Mouse (Mus musculus) lung, embryonic 14.5 days (tissue): Measurements from ENCODE around the gene Asb16. TPM values are rescaled to one million over a fixed set of nuclear protein-coding genes. Genes with fewer than 3 reads are reported as not detected.

Experiments used
- ATAC-seq: fragments of 200-750 bp; cut with Nextera tagmentation; 2 replicates; pipeline ENCODE4 v1.8.0; 2017; ENCODE audit warnings: mild to moderate bottlenecking, moderate TSS enrichment, moderate library complexity; ENCODE audit not compliant: insufficient read depth
- DNase-seq: peaks from one replicate; pipeline ENCODE4 v3.0.0-alpha.2; 2015
- H3K27ac ChIP-seq: fragments of 300-500 bp; sonication (generic); 2 replicates; pipeline ENCODE4 v1.5.1; 2014; ENCODE audit warnings: low read depth, mild to moderate bottlenecking, moderate library complexity
- H3K27me3 ChIP-seq: fragments of 300-500 bp; sonication (generic); 2 replicates; pipeline ENCODE4 v1.6.1; 2014; ENCODE audit warnings: low read length, control low read depth; ENCODE audit not compliant: insufficient read depth
- H3K36me3 ChIP-seq: fragments of 300-500 bp; sonication (generic); 2 replicates; pipeline ENCODE4 v1.6.1; 2014; ENCODE audit warnings: control low read depth; ENCODE audit not compliant: insufficient read depth
- H3K4me1 ChIP-seq: fragments of 300-500 bp; sonication (generic); 2 replicates; pipeline ENCODE4 v1.6.1; 2014; ENCODE audit warnings: antibody characterized with exemption, control low read depth; ENCODE audit not compliant: insufficient read depth
- H3K4me2 ChIP-seq: fragments of 300-500 bp; sonication (generic); 2 replicates; pipeline ENCODE4 v1.6.1; 2014; ENCODE audit warnings: mild to moderate bottlenecking
- H3K4me3 ChIP-seq: fragments of 300-500 bp; sonication (generic); 2 replicates; pipeline ENCODE4 v1.5.1; 2014; ENCODE audit warnings: low read depth, low read length
- H3K9ac ChIP-seq: fragments of 300-500 bp; sonication (generic); 2 replicates; pipeline ENCODE4 v1.6.1; 2014
- H3K9me3 ChIP-seq: fragments of 300-500 bp; sonication (generic); 2 replicates; pipeline ENCODE4 v1.6.1; 2016; ENCODE audit warnings: low read depth, low read length, control low read depth
- CTCF ChIP-seq: IDR thresholded peaks from 2 replicates; pipeline ENCODE4 v1.5.1; 2016; ENCODE audit warnings: antibody characterized with exemption, low read depth
- WGBS: fragments of 180-500 bp; shearing (Covaris S2); extraction: QIAGEN DNeasy Blood & Tissue Kit; methylation state at CpG from one replicate; pipeline ENCODE4 v1.1.7; 2014; 5-methylcytosine and 5-hydroxymethylcytosine counted together
- polyA plus RNA-seq: library from polyadenylated mRNA; unstranded; fragments of >200 nt; fragmentation: Nextera tagmentation; extraction: Ambion mirVana; gene quantifications from 2 replicates; pipeline ENCODE4 v1.2.1, GENCODE M21; 2014

The Asb16 gene
- polyA plus RNA-seq, 1 experiment from 2014 or later: 0.08 TPM

DNA sequence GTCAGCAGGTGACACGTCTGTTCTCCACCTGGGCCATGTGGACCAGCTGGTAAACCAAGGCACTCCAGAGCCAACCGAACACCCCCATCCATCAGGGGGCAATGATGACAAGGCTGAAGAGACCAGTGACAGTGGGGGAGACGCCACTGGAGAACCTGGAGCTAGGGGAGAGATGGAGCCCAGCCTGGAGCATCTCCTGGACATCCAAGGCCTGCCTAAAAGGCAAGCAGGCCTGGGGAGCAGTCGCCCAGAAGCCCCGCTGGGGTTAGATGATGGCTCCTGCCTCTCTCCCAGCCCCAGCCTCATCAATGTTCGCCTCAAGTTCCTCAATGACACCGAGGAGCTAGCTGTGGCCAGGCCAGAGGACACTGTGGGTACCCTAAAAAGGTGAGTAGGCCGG is 18.9 kb downstream of the Asb16 start:
- Histone ChIP-seq H3K4me3 (no peak overlapping the region), H3K27ac (no peak overlapping the region), H3K4me2 (no peak overlapping the region), H3K9ac (no peak overlapping the region), H3K4me1 (no peaks in the 10 kb centered on the region), H3K27me3 (no peaks in the 10 kb centered on the region), H3K36me3 (peaks cover 55% of the 10 kb centered on the region), H3K9me3 (no peaks in the 10 kb centered on the region)
- DNase-seq (no peak), ATAC-seq (no peak)
- no peak for TF ChIP-seq CTCF
- 84% methylated on average over 8 of the region's 8 CpGs for WGBS

DNA sequence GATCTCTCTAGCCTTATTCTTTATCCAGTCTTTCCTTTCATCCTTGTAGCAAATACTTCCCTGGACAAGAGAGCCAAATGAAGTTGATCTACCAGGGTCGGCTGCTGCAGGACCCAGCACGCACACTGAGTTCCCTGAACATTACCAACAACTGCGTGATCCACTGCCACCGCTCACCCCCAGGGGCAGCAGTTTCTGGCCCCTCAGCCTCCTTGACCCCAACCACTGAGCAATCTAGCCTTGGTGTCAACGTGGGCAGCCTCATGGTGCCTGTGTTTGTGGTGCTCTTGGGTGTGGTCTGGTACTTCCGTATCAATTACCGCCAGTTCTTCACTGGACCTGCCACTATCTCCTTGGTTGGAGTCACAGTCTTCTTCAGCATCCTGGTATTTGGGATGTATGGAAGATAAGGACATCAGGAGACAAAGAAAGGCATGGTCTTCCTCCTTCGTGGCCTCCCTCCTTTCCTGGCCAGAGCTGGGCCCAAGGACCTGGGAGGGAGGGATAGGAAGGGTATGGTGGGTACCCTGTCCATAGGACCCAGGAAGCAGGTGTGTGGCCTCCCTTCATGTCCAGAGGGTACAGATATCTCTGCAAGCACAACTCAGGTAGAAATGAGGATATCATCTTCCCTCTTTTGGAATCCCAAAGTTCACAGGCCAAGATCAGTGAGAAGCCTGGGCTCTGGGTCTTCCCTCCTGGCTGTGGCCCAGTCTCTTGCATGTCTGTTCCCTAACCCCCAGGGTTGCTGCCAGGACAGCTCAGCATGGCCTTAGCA is 19.7 kb downstream of the Asb16 start:
- H3K9ac ChIP-seq: no peak overlapping the region
- H3K27ac ChIP-seq: no peak overlapping the region
- DNase-seq (no peak), ATAC-seq (no peak)
- no peak overlapping the region for H3K4me3 ChIP-seq
- H3K4me2 ChIP-seq: no peak overlapping the region
- no peaks in the 10 kb centered on the region for H3K27me3 ChIP-seq
- 77% methylated on average over 8 of the region's 8 CpGs for WGBS
- H3K36me3 ChIP-seq: peaks cover 62% of the 10 kb centered on the region
- H3K9me3 ChIP-seq: no peaks in the 10 kb centered on the region
- no peaks in the 10 kb centered on the region for H3K4me1 ChIP-seq
- peak; percentile 19; the same call in 1 of the 2 replicates for TF ChIP-seq CTCF

DNA sequence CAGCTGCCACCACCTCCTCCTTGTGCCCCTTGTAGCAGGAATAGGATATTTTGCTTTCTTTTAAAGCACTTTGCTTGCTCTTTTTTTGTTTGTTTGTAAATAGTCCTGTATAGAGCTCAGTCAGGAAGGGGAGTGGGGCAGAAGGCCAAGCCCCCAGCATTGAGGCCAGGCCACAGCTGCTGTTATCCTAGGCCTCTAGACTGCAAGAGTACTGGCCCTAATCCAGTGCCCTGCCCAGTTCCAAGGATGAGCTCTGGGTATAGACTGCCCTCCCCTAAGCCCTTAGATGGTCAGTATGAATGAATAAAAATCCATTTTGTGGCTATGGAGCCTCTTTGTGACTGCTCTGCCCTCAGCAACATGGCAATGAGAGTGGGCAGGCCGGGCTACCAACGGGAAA is 20.4 kb downstream of the Asb16 start:
- H3K27me3 ChIP-seq: no peaks in the 10 kb centered on the region
- peaks cover 69% of the 10 kb centered on the region for H3K36me3 ChIP-seq
- no peak overlapping the region for H3K4me3 ChIP-seq
- no peak overlapping the region for H3K4me2 ChIP-seq
- no peak for TF ChIP-seq CTCF
- DNase-seq (no peak), ATAC-seq (no peak)
- H3K9ac ChIP-seq: no peak overlapping the region
- no peaks in the 10 kb centered on the region for H3K9me3 ChIP-seq
- H3K4me1 ChIP-seq: no peaks in the 10 kb centered on the region
- 0 out of 2 replicates have a peak overlapping the region, but pooled peaks have one; percentile 24 for H3K27ac ChIP-seq
- 65% methylated on average over 2 of the region's 2 CpGs for WGBS

DNA sequence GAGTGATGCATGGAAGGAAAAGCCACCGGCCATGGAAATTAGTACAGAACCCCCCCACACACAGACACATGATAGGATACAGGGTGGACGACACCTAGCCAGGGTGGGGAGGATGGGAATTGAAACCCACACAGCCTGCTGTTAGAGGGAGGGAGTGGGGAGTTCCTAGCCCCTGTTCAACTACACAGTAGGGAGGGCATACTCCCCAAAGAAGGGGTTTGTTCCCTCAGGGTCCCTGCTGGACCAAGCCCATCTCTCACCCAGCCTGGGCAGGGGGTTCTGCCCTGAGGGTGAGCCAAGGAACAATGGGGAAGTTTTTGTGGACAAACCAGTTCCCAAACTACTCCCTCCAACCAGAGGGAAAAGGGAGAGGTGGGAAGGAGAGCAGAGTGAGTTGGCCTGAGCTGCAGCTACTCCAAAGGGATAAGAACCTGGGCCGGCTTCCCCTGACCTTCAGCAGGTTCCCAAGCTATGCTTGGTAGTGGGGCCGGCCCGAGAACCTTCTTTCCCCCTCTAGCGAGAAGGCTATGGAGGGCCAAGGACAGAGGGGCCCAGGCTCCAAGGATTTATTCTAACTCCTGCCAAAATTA is 21.1 kb downstream of the Asb16 start:
- peaks cover 76% of the 10 kb centered on the region for H3K36me3 ChIP-seq
- DNase-seq (no peak), ATAC-seq (no peak)
- no peak for TF ChIP-seq CTCF
- no peak overlapping the region for H3K9ac ChIP-seq
- WGBS: 44% methylated on average over 6 of the region's 6 CpGs
- no peaks in the 10 kb centered on the region for H3K9me3 ChIP-seq
- H3K27ac ChIP-seq: no peak overlapping the region
- no peaks in the 10 kb centered on the region for H3K27me3 ChIP-seq
- H3K4me2 ChIP-seq: no peak overlapping the region
- peaks cover 2% of the 10 kb centered on the region; the same call in 1 of the 2 replicates for H3K4me1 ChIP-seq
- H3K4me3 ChIP-seq: no peak overlapping the region

DNA sequence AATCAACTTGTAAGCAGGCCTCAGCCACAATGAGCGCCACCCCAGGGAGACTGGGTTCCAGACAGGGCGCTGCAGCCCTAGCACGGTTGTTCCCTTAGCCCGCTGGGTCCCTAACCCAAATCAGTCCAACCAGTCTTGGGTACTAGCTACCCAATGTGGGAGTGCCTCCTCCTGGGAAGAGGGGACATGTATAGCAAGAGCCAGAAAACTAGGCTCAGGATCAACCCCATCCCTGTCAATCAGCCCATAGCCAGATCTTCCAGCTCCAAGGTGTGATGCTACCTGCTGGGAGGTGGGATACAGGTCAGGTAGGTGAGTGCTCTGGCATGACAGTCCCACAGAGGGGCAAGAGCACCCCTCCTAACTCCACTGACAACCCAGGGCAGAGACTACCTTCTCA is 21.6 kb downstream of the Asb16 start:
- Histone ChIP-seq H3K4me1 (peaks cover 7% of the 10 kb centered on the region), H3K4me2 (no peak overlapping the region), H3K9me3 (no peaks in the 10 kb centered on the region), H3K4me3 (no peak overlapping the region), H3K27me3 (no peaks in the 10 kb centered on the region), H3K9ac (no peak overlapping the region), H3K36me3 (peaks cover 77% of the 10 kb centered on the region), H3K27ac (no peak overlapping the region)
- TF ChIP-seq CTCF: no peak
- 82% methylated on average over 4 of the region's 4 CpGs for WGBS
- ATAC-seq (no peak), DNase-seq (no peak)

DNA sequence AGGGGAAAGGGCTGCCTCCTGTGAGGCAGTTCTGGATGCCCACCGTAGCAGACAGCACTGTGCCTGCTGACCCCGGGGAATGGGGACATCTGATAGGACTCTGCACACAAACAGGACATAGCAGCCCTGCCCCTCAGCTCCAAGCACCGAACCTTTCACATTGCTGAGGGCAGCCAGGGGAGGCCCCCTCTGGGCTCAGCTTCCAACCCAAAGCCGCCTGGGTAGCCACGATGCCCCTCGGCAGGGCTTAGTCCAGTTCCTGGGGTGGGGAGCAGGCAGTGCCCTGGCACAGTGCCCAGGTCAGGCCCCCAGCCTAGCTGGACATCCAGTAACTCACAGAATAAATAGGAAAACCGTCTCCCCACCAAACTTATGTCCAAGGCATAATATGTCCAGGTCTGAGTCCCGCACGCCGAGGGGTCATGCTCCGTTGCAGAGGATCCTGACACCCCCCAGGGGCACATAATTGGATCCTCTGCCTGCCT is 22.6 kb downstream of the Asb16 start:
- no peak for TF ChIP-seq CTCF
- 79% methylated on average over 11 of the region's 11 CpGs for WGBS
- H3K4me2 ChIP-seq: no peak overlapping the region
- no peak overlapping the region for H3K4me3 ChIP-seq
- H3K27me3 ChIP-seq: no peaks in the 10 kb centered on the region
- ATAC-seq (no peak), DNase-seq (no peak)
- no peak overlapping the region for H3K27ac ChIP-seq
- H3K9me3 ChIP-seq: no peaks in the 10 kb centered on the region
- H3K9ac ChIP-seq: no peak overlapping the region
- peaks cover 7% of the 10 kb centered on the region for H3K4me1 ChIP-seq
- H3K36me3 ChIP-seq: peaks cover 77% of the 10 kb centered on the region

DNA sequence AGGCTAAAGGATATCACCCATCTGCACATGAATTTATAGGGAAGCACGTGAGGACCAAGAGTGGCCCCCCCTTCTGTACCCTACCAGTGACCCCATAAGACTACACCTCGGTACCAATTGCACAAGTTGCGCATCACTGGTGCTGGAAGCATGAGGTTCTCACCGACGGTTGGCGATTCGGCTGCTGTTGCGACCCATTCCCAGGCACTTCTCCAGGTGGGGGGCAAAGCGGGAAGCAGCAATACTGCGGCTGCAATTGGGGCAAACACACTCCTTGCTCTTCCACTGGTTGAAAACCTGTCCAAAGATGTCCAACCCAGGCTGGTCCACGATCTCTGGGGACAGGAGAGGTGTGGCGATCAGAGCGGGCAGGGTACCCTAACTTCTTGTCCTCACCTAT is 25.4 kb downstream of the Asb16 start:
- peaks cover 7% of the 10 kb centered on the region for H3K4me1 ChIP-seq
- WGBS: 91% methylated on average over 13 of the region's 13 CpGs
- H3K9me3 ChIP-seq: no peaks in the 10 kb centered on the region
- no peak overlapping the region for H3K4me2 ChIP-seq
- H3K4me3 ChIP-seq: no peak overlapping the region
- no peaks in the 10 kb centered on the region for H3K27me3 ChIP-seq
- TF ChIP-seq CTCF: no peak
- no peak for DNase-seq
- H3K9ac ChIP-seq: no peak overlapping the region; the same call in 1 of the 2 replicates
- H3K36me3 ChIP-seq: peaks cover 57% of the 10 kb centered on the region
- ATAC-seq: no peak
- no peak overlapping the region for H3K27ac ChIP-seq
